Mouse (Mus musculus) neutrophil, adult 5-6 weeks (primary cell): ENCODE data around the gene Stx1a. TPM values are rescaled to one million over a fixed set of nuclear protein-coding genes. Genes with fewer than 3 reads are reported as not detected.

Source experiments
- ATAC-seq: fragments of 151-379, 151-347 bp; 2 replicates; pipeline ENCODE4 v1.8.0; 2017; ENCODE audit warnings: mild to moderate bottlenecking, moderate TSS enrichment; ENCODE audit not compliant: insufficient number of reproducible peaks, poor library complexity, low FRiP score, severe bottlenecking; ENCODE audit errors: extremely low read depth
- total RNA-seq: library from RNA; stranded (forward); fragments of 200-1000 nt; gene quantifications from 2 replicates; pipeline ENCODE4 v1.2.3, GENCODE M21; 2017

The Stx1a gene
- 3.8 and 4.9 TPM in 2 replicates for total RNA-seq

- ATAC-seq = peak; percentile 34
These were observed at the start of gene Stx1a for GRCm38 (mm10) chr5:135023344-135024173. TSS of gene Stx1a (plus strand) at chr5:135023482.

- no peak for ATAC-seq
These were observed 49.8 kb upstream of the Stx1a start for GRCm38 (mm10) chr5:134973526-134973925.

- no peak for ATAC-seq
These were observed 49.0 kb upstream of the Stx1a start for GRCm38 (mm10) chr5:134974294-134974693.

- ATAC-seq = no peak
These were observed 48.4 kb upstream of the Stx1a start for GRCm38 (mm10) chr5:134974921-134975320.

- ATAC-seq = no peak
These were observed 47.1 kb upstream of the Stx1a start for GRCm38 (mm10) chr5:134976164-134976563.

- no peak for ATAC-seq
These were observed 46.6 kb upstream of the Stx1a start for GRCm38 (mm10) chr5:134976577-134977250.

- no peak for ATAC-seq
These were observed 45.4 kb upstream of the Stx1a start for GRCm38 (mm10) chr5:134977837-134978236.

GRCm38 (mm10) chr5:134981149-134981548 lies 42.1 kb upstream of the Stx1a start:
- no peak for ATAC-seq

- ATAC-seq = no peak
These were observed 40.2 kb upstream of the Stx1a start for GRCm38 (mm10) chr5:134983111-134983510.

- ATAC-seq = no peak
These were observed 39.5 kb upstream of the Stx1a start for GRCm38 (mm10) chr5:134983771-134984170.

- ATAC-seq = no peak
These were observed 37.5 kb upstream of the Stx1a start, which contains the start of gene Cldn3 for GRCm38 (mm10) chr5:134985633-134986297. TSS of gene Cldn3 (plus strand) at chr5:134986214.

GRCm38 (mm10) chr5:134986298-134987268 lies 36.7 kb upstream of the Stx1a start:
- no peak for ATAC-seq

- no peak for ATAC-seq
These were observed 34.1 kb upstream of the Stx1a start for GRCm38 (mm10) chr5:134989166-134989565.

GRCm38 (mm10) chr5:134989741-134990140 lies 33.5 kb upstream of the Stx1a start:
- no peak for ATAC-seq

- no peak for ATAC-seq
These were observed 30.7 kb upstream of the Stx1a start for GRCm38 (mm10) chr5:134992566-134992965.

- ATAC-seq = no peak
These were observed 24.9 kb upstream of the Stx1a start for GRCm38 (mm10) chr5:134998359-134998758.

- no peak for ATAC-seq
These were observed 23.5 kb upstream of the Stx1a start for GRCm38 (mm10) chr5:134999797-135000196.

GRCm38 (mm10) chr5:135000751-135001150 lies 22.5 kb upstream of the Stx1a start:
- no peak for ATAC-seq

- no peak for ATAC-seq
These were observed 22.0 kb upstream of the Stx1a start for GRCm38 (mm10) chr5:135001309-135001708.
